Mouse (Mus musculus) midbrain, embryonic 14.5 days (tissue): ENCODE measurements at regions not wholly inside any gene's neighbourhood (a gene's known extent, or its start where the extent isn't known, plus 50 kb on each side); places are given as distances from the start of the nearest gene placed in this dataset.
"Not testable (repeated sequence)": the region's sequence is repeated elsewhere in the genome, so short reads cannot be mapped to it uniquely, and the experiment has no call there.

ENCODE experiments used
- ATAC-seq: fragments of 200-750 bp; cut with Nextera tagmentation; 2 replicates; pipeline ENCODE4 v1.8.0; 2017; ENCODE audit warnings: moderate number of reproducible peaks, moderate library complexity; ENCODE audit not compliant: low FRiP score, low TSS enrichment
- DNase-seq: peaks from one replicate; pipeline ENCODE4 v3.0.0-alpha.2; 2015
- H3K27ac ChIP-seq: fragments of 300-500 bp; sonication (generic); replicated peaks from 2 replicates; pipeline ENCODE4 v1.5.1; 2014; ENCODE audit warnings: mild to moderate bottlenecking, low read depth, low read length, moderate library complexity
- H3K27me3 ChIP-seq: fragments of 300-500 bp; sonication (generic); 2 replicates; pipeline ENCODE4 v1.6.1; 2014; ENCODE audit warnings: low read length, control low read depth, mixed read lengths; ENCODE audit not compliant: control insufficient read depth, insufficient read depth
- H3K36me3 ChIP-seq: fragments of 300-500 bp; sonication (generic); 2 replicates; pipeline ENCODE4 v1.6.1; 2014; ENCODE audit warnings: low read length, control low read depth; ENCODE audit not compliant: control insufficient read depth, insufficient read depth
- H3K4me1 ChIP-seq: fragments of 300-500 bp; sonication (generic); 2 replicates; pipeline ENCODE4 v1.6.1; 2014; ENCODE audit warnings: mild to moderate bottlenecking, antibody characterized with exemption, low read length, control low read depth; ENCODE audit not compliant: control insufficient read depth, insufficient read depth
- H3K4me2 ChIP-seq: fragments of 300-500 bp; sonication (generic); 2 replicates; pipeline ENCODE4 v1.6.1; 2014; ENCODE audit warnings: mild to moderate bottlenecking, low read length, moderate library complexity
- H3K4me3 ChIP-seq: fragments of 300-500 bp; sonication (generic); replicated peaks from 2 replicates; pipeline ENCODE4 v1.5.1; 2014; ENCODE audit warnings: low read depth, low read length
- H3K9ac ChIP-seq: fragments of 300-500 bp; sonication (generic); replicated peaks from 2 replicates; pipeline ENCODE4 v1.6.1; 2014; ENCODE audit warnings: mild to moderate bottlenecking, low read length, moderate library complexity
- H3K9me3 ChIP-seq: fragments of 300-500 bp; sonication (generic); 2 replicates; pipeline ENCODE4 v1.6.1; 2016; ENCODE audit warnings: low read length, control low read depth, mixed read lengths; ENCODE audit not compliant: control insufficient read depth
- WGBS: fragments of 180-500 bp; shearing (Covaris S2); extraction: QIAGEN DNeasy Blood & Tissue Kit; methylation state at CpG from one replicate; pipeline ENCODE4 v1.1.7; 2014; 5-methylcytosine and 5-hydroxymethylcytosine counted together

DNA sequence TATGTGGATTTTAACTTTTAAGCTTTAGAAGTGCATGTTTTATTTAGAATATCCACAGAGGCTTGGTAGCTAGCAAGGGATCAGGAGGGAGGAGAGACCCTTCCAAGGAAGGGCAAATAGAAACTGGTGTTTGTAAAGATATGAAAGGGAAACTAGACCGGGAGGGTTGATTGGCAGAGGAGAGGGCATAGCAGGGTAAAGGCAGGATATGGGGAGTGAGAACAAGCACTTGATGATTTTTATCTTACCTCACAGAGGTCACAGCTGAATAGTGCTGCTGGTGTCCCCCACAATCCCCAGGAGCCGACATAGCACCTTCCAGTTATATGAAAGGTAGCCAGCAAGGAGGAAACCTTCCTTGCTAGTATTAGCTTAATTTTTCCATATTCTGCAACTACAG is 135.4 kb upstream of the Tet2 start:
- no peak overlapping the region for H3K9ac ChIP-seq
- ATAC-seq (no peak), DNase-seq (no peak)
- H3K27ac ChIP-seq: no peak overlapping the region
- H3K4me3 ChIP-seq: no peak overlapping the region
- H3K9me3 ChIP-seq: no peaks in the 10 kb centered on the region
- WGBS: 96% methylated on average over 2 of the region's 2 CpGs
- no peak overlapping the region for H3K4me2 ChIP-seq
- H3K4me1 ChIP-seq: no peaks in the 10 kb centered on the region
- no peaks in the 10 kb centered on the region for H3K27me3 ChIP-seq
- H3K36me3 ChIP-seq: no peaks in the 10 kb centered on the region

DNA sequence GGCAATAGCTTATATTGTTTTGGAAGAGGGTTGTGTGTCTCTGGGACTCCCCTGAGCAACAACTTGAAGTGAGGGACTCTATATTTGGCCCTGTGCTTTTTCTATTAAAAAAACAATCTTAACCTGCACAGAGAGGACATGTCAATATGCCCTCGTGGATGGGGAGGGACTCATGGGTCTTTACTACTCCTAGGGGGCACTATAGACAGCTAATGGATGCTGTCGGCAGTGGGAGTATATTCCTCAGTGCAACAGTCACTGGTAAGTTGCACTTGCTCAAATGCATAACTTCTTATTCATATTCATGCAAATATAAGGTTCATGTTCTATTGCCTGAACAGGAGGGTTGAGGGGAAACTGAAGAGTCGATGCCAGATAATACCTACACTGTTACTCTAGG is 135.9 kb upstream of the Tet2 start:
- Histone ChIP-seq H3K27me3 (no peaks in the 10 kb centered on the region), H3K36me3 (no peaks in the 10 kb centered on the region), H3K27ac (no peak overlapping the region), H3K9me3 (no peaks in the 10 kb centered on the region), H3K9ac (no peak overlapping the region), H3K4me1 (no peaks in the 10 kb centered on the region), H3K4me3 (no peak overlapping the region), H3K4me2 (no peak overlapping the region)
- ATAC-seq (no peak), DNase-seq (no peak)
- WGBS: 77% methylated on average over 3 of the region's 3 CpGs

DNA sequence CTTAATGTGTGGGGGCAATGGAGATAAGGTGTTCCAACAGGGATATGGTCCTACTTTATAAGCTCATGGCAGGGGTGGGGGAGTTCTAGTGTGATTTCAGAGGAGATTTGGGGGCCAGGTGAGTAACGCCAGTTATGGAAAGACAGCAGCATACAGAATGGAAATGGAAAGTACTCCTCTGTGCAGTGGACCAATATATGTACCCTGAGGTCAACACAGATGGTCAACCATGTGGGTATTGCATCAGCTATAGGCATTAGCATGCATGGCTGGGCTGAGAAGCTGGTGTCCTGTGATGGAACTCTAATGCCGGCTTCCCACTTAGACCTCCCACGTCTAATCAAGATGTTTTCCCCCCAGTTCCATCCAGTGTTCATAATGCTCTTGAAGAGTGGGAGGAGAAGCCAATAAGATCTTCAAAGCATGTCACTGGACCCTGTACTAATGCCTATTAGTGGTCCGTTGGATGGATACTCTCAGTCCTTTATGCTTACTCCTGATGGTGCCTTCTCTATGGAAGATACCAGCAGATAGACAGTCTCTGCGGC is 139.3 kb upstream of the Tet2 start:
- no peaks in the 10 kb centered on the region for H3K36me3 ChIP-seq
- H3K4me1 ChIP-seq: no peaks in the 10 kb centered on the region
- ATAC-seq (no peak), DNase-seq (no peak)
- 72% methylated on average over 5 of the region's 5 CpGs for WGBS
- no peak overlapping the region for H3K4me2 ChIP-seq
- no peaks in the 10 kb centered on the region for H3K9me3 ChIP-seq
- H3K27ac ChIP-seq: no peak overlapping the region
- no peak overlapping the region for H3K4me3 ChIP-seq
- no peaks in the 10 kb centered on the region for H3K27me3 ChIP-seq
- no peak overlapping the region for H3K9ac ChIP-seq

DNA sequence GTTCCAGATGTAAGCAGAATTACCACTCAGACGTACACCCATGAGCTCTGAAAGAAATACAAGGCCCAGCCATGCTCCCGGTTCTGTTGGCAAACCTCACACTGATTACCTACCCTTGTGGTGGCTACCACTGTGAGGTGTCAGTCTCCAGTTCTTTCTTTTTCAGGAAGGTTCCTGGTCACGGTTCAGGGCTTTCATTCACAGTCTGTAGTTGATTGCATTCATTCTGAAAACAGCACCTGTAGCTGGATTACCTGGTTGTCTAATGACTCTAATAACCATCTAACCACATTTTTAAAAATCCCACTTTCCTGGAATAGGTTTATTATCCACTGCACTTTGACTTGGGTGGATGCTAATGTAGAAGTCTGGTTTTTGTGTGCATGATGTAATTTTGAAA is 139.8 kb upstream of the Tet2 start:
- no peak overlapping the region for H3K4me2 ChIP-seq
- H3K9ac ChIP-seq: no peak overlapping the region
- DNase-seq: no peak
- no peak overlapping the region for H3K4me3 ChIP-seq
- H3K27ac ChIP-seq: no peak overlapping the region
- no peaks in the 10 kb centered on the region for H3K4me1 ChIP-seq
- ATAC-seq: no peak
- no peaks in the 10 kb centered on the region for H3K36me3 ChIP-seq
- no peaks in the 10 kb centered on the region for H3K27me3 ChIP-seq
- WGBS: 83% methylated on average over 3 of the region's 3 CpGs
- no peaks in the 10 kb centered on the region for H3K9me3 ChIP-seq

DNA sequence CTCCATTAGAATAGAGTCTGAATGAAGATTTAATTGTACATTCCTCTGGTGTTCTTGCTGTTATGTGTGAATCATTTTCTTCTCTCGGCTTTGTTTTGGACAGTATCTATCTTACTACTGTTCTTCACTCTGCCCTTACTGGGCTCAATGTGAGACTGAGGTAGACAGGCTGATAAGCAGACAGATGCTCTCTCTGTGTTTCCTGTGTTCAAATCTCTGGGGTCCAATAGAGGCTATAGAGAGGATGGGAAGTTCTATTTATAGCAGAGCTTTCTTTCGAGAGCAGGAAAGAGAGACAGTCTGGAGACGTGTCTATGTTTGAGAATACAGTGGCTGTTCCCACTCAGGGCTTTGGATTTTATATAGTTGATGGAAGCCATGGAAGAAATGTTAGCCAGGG is 140.5 kb upstream of the Tet2 start:
- Histone ChIP-seq H3K27ac (no peak overlapping the region), H3K4me1 (no peaks in the 10 kb centered on the region), H3K9me3 (no peaks in the 10 kb centered on the region), H3K36me3 (no peaks in the 10 kb centered on the region), H3K27me3 (no peaks in the 10 kb centered on the region), H3K4me2 (no peak overlapping the region), H3K9ac (no peak overlapping the region), H3K4me3 (no peak overlapping the region)
- ATAC-seq (no peak), DNase-seq (peak; percentile 4)
- WGBS: 67% methylated on average over 3 of the region's 3 CpGs

DNA sequence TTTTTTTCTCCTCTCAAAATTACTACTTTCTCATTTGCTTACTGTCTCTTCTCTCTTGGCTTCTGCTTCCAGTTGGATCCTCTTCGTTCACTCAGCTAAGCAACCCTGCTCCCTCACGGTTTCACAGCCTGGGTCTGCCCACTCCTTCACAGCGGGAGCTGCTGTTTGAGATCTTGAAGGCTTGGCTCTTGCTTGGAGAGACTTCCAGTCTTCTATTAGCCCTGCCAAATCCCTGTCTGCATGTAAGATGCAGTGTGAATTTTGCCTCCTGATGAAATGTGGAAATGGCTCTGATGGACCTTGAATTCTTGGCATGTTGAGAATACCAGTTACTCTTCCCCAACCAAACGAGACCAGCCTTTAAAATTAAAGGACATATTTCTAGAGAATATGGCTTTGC is 149.1 kb upstream of the Tet2 start:
- WGBS: 55% methylated on average over 4 of the region's 4 CpGs
- Histone ChIP-seq H3K27ac (no peak overlapping the region), H3K4me2 (no peak overlapping the region), H3K9me3 (no peaks in the 10 kb centered on the region), H3K27me3 (no peaks in the 10 kb centered on the region), H3K4me1 (no peaks in the 10 kb centered on the region), H3K4me3 (no peak overlapping the region), H3K9ac (no peak overlapping the region), H3K36me3 (no peaks in the 10 kb centered on the region)
- ATAC-seq (no peak), DNase-seq (no peak)

DNA sequence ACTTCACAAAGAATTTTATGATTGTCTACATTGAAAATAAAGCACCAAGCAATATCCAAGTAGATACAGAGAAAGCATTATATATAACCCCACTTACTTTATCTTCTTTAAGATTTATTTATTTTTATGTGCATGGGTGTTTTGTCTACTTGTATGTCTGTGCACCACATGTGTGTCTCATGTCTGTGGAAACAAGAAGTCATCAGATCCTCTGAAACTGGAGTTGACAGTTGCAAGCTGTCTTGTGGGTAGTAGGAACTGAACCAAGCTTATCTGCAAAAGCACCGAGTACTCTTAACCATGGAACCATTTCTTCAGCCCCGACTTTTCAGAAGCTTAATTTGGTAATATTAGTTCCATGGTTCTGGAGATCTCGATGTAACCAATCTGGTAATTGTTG is 151.2 kb upstream of the Tet2 start:
- H3K9me3 ChIP-seq: no peaks in the 10 kb centered on the region
- H3K36me3 ChIP-seq: no peaks in the 10 kb centered on the region
- H3K4me3 ChIP-seq: no peak overlapping the region
- no peaks in the 10 kb centered on the region for H3K4me1 ChIP-seq
- H3K9ac ChIP-seq: no peak overlapping the region
- no peak overlapping the region for H3K27ac ChIP-seq
- H3K4me2 ChIP-seq: no peak overlapping the region
- ATAC-seq: no peak
- WGBS: 89% methylated on average over 3 of the region's 3 CpGs
- no peaks in the 10 kb centered on the region for H3K27me3 ChIP-seq
- DNase-seq: no peak

DNA sequence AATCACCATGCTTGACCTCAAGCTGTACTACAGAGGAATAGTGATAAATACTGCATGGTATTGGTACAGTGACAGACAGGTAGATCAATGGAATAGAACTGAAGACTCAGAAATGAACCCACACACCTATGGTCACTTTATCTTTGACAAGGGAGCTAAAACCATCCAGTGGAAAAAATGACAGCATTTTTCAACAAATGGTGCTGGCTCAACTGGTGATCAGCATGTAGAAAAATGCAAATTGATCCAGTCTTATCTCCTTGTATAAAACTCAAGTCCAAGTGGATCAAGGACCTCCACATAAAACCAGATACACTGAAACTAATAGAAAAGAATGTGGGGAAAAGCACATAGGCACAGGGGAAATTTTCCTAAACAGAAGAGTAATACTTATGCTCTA is 159.9 kb upstream of the Tet2 start:
- H3K4me1 ChIP-seq, H3K4me3 ChIP-seq, DNase-seq, H3K27ac ChIP-seq, H3K27me3 ChIP-seq, H3K9me3 ChIP-seq, ATAC-seq, H3K4me2 ChIP-seq, H3K36me3 ChIP-seq, H3K9ac ChIP-seq: not testable (repeated sequence)

DNA sequence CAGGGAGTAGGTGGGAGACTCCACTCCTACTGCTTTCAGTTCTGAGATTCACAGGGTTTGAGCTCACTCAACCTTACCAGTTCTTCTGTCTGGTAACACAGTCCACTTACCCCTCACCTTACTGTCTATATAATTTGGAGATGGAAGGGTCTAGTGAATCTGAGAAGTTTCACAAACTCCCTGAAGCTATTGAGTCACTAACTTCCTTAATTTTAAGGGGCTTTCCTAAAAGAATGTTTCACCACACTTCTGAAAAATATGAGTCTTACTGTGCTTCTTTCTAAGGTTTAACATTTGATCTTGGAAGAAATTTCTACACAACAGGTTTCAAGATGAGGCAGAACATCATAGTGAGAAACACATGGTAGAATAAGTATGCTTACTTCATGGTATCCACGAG is 166.6 kb upstream of the Tet2 start:
- no peak overlapping the region for H3K27ac ChIP-seq
- H3K4me2 ChIP-seq: no peak overlapping the region
- no peaks in the 10 kb centered on the region for H3K4me1 ChIP-seq
- WGBS: 67% methylated on average over 1 of the region's 1 CpGs
- no peaks in the 10 kb centered on the region for H3K36me3 ChIP-seq
- no peak overlapping the region for H3K4me3 ChIP-seq
- H3K9ac ChIP-seq: no peak overlapping the region
- DNase-seq: no peak
- H3K9me3 ChIP-seq: no peaks in the 10 kb centered on the region
- H3K27me3 ChIP-seq: no peaks in the 10 kb centered on the region
- ATAC-seq: no peak
